19 mouse cellular contexts compared by ENCODE assay signal in genomic region chr1:179361481-179362466, GRCm38 (mm10).
DNase-seq lines count a peak whose midpoint lies in the region; ATAC-seq and TF ChIP-seq lines count a peak whose summit lies in the region.
"Had no signal": no experiment of that assay in that cellular context is flagged by ENCODE, and none has a peak within 500 bp of the region (broad histone marks: within the 10 kb centered on the region; RNA-seq: fewer than 3 reads in every experiment).

No protein-coding gene starts in this region.

- 27% methylated on average over 8 of the region's 8 CpGs for WGBS in limb, embryonic 15.5 days
- 74% methylated on average over 8 of the region's 8 CpGs for WGBS in hindbrain, postnatal 0 days

- H3K36me3 ChIP-seq in limb, embryonic 15.5 days = no peaks in the 10 kb centered on the region
- H3K36me3 ChIP-seq in hindbrain, postnatal 0 days (ENCODE audit: insufficient read depth, low read length) = no peaks in the 10 kb centered on the region
- H3K36me3 ChIP-seq: forebrain, embryonic 15.5 days; intestine, embryonic 15.5 days; midbrain, embryonic 13.5 days had no signal

- H3K27ac ChIP-seq in limb, embryonic 15.5 days = no peak overlapping the region; the same call in 1 of the 2 replicates
- no peak overlapping the region for H3K27ac ChIP-seq in hindbrain, postnatal 0 days
- H3K27ac ChIP-seq: forebrain, embryonic 15.5 days; hindbrain, embryonic 14.5 days; intestine, embryonic 15.5 days; midbrain, embryonic 13.5 days had no signal

- DNase-seq in 3T3-L1 (ENCODE audit: low read depth, low spot score) = peak; percentile 34
- peak; percentile 3 for DNase-seq in c-Kit-positive CD71-negative TER-119-negative erythroid progenitor cells, embryonic 14.5 days (ENCODE audit: low read depth)
- DNase-seq in fibroblast of lung, adult 2 months (ENCODE audit: low read depth) = peak; percentile 24
- no peak for DNase-seq in T-cell, adult 2 months (ENCODE audit: low spot score)
- DNase-seq in gastrocnemius, postnatal 10 days = no peak
- no peak for DNase-seq in hindbrain, postnatal 0 days (ENCODE audit: low spot score)
- DNase-seq: adrenal gland, postnatal 14 days; cerebellum, adult 9-10 months; gastrocnemius, postnatal 36 days; heart, postnatal 4 days; kidney, adult 8-10 months; kidney, postnatal 10 days; layer of hippocampus, postnatal 36 days; right cerebral cortex, postnatal 14 days had no signal

- H3K9me3 ChIP-seq in limb, embryonic 15.5 days = no peaks in the 10 kb centered on the region
- H3K9me3 ChIP-seq in hindbrain, postnatal 0 days (ENCODE audit: low read length) = no peaks in the 10 kb centered on the region
- H3K9me3 ChIP-seq: forebrain, embryonic 15.5 days; intestine, embryonic 15.5 days; midbrain, embryonic 13.5 days had no signal

- H3K27me3 ChIP-seq in limb, embryonic 15.5 days = no peaks in the 10 kb centered on the region
- no peaks in the 10 kb centered on the region for H3K27me3 ChIP-seq in hindbrain, postnatal 0 days (ENCODE audit: insufficient read depth, low read length)
- H3K27me3 ChIP-seq: forebrain, embryonic 15.5 days; intestine, embryonic 15.5 days; midbrain, embryonic 13.5 days had no signal

- H3K4me3 ChIP-seq in limb, embryonic 15.5 days = no peak overlapping the region
- no peak overlapping the region for H3K4me3 ChIP-seq in hindbrain, postnatal 0 days (ENCODE audit: low read length)
- H3K4me3 ChIP-seq: forebrain, embryonic 15.5 days; intestine, embryonic 15.5 days; midbrain, embryonic 13.5 days had no signal

- peak; percentile 48; the same call in 1 of the 2 replicates for ATAC-seq in limb, embryonic 15.5 days (ENCODE audit: insufficient number of reproducible peaks, low FRiP score, low TSS enrichment, low read depth)
- ATAC-seq in hindbrain, postnatal 0 days = no peak
- ATAC-seq: forebrain, embryonic 15.5 days; intestine, embryonic 15.5 days; midbrain, embryonic 13.5 days had no signal

- peaks cover 15% of the 10 kb centered on the region; the same call in 1 of the 2 replicates for H3K4me1 ChIP-seq in limb, embryonic 15.5 days
- no peaks in the 10 kb centered on the region for H3K4me1 ChIP-seq in hindbrain, postnatal 0 days (ENCODE audit: insufficient read depth, low read length)
- H3K4me1 ChIP-seq: forebrain, embryonic 15.5 days; intestine, embryonic 15.5 days; midbrain, embryonic 13.5 days had no signal

- TF ChIP-seq CTCF in hindbrain, postnatal 0 days (IDR thresholded peaks at IDR 0.05; ENCODE audit: low read depth) = no peak

- H3K4me2 ChIP-seq in limb, embryonic 15.5 days = no peak overlapping the region
- no peak overlapping the region for H3K4me2 ChIP-seq in hindbrain, postnatal 0 days (ENCODE audit: low read depth, low read length)
- H3K4me2 ChIP-seq: forebrain, embryonic 15.5 days; hindbrain, embryonic 14.5 days; intestine, embryonic 15.5 days; midbrain, embryonic 13.5 days had no signal

- no peak overlapping the region for H3K9ac ChIP-seq in limb, embryonic 15.5 days
- no peak overlapping the region for H3K9ac ChIP-seq in hindbrain, postnatal 0 days (replicated peaks; ENCODE audit: low read length)
- H3K9ac ChIP-seq: forebrain, embryonic 15.5 days; hindbrain, embryonic 14.5 days; intestine, embryonic 15.5 days; midbrain, embryonic 13.5 days had no signal

Comparison
In these comparisons a context has a peak if more than half of its experiments do, and no peak if none do; other contexts are left out.
1. DNase-seq: peak in 3T3-L1 (single experiment), c-Kit-positive CD71-negative TER-119-negative erythroid progenitor cells, embryonic 14.5 days (single experiment) and fibroblast of lung, adult 2 months (single experiment); none in T-cell, adult 2 months (single experiment), gastrocnemius, postnatal 10 days (single experiment) and hindbrain, postnatal 0 days (single experiment).